Mouse (Mus musculus): ENCODE results near the gene Traf3. TPM values are rescaled to one million over a fixed set of nuclear protein-coding genes. Genes with fewer than 3 reads are reported as not detected.
A peak's percentile ranks its signal among the peaks of the same experiment; 100 is the strongest.

Gene Traf3
- polyA plus RNA-seq, 1 experiment from 2014 or later, result 11.7 TPM

DNA sequence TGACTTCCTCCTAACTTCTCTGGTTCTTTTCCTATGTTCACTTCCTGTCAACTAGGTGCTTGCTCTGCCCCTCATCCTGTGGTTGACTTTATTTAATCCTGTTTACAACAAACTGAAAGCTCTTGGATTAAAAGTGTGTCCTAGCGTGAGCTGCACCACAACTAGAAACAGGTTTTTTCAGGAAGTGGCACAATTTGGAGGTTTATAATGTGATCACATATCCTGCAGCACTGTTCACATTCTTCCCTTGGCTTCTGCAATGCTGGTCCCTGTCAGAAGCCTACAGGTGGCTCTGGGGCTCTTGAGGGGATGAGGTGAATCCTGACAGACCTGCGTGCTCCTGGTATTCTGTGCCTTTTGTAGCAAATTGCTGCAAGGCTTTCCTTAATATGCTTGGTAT lies 64.6 kb downstream of the Traf3 start:
- Histone ChIP-seq H3K27ac (ENCODE audit: low read depth) (no peak overlapping the region), H3K9me3 (ENCODE audit: low read depth, low read length) (no peaks in the 10 kb centered on the region), H3K4me1 (ENCODE audit: insufficient read depth) (peaks cover 4% of the 10 kb centered on the region), H3K36me3 (ENCODE audit: insufficient read depth) (no peaks in the 10 kb centered on the region; the same call in 1 of the 2 replicates), H3K27me3 (ENCODE audit: insufficient read depth, low read length) (no peaks in the 10 kb centered on the region), H3K4me2 (no peak overlapping the region), H3K4me3 (ENCODE audit: low read depth, low read length) (no peak overlapping the region), H3K9ac (no peak overlapping the region)
- no peak for TF ChIP-seq CTCF (IDR thresholded peaks at IDR 0.05; ENCODE audit: low read depth)
- no peak for DNase-seq
- ATAC-seq (ENCODE audit: insufficient read depth), result no peak
- WGBS, result 87% methylated on average over 2 of the region's 2 CpGs

DNA sequence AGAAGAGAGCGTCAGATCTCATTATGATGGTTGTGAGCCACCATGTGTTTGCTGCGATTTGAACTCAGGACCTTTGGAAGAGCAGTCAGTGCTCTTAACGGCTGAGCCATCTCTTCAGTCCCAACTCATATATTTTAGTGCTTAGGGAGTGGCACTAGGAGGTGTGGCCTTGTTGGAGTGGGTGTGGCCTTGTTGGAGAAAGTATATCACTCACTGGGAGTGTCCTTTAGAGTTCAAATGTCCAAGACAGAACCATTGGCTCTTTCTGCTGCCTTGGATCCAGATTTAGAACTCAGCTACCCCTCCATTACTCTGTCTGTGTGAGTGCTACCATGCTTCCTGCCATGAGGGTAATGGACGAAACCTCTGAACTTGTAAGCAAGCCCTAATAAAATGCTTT lies 67.6 kb downstream of the Traf3 start:
- 89% methylated on average over 4 of the region's 4 CpGs for WGBS
- peaks cover 4% of the 10 kb centered on the region for H3K4me1 ChIP-seq (ENCODE audit: insufficient read depth)
- H3K4me3 ChIP-seq (ENCODE audit: low read depth, low read length), result no peak overlapping the region
- ATAC-seq (ENCODE audit: insufficient read depth), result no peak
- no peaks in the 10 kb centered on the region for H3K9me3 ChIP-seq (ENCODE audit: low read depth, low read length)
- no peak for DNase-seq
- H3K27me3 ChIP-seq (ENCODE audit: insufficient read depth, low read length), result no peaks in the 10 kb centered on the region
- H3K9ac ChIP-seq, result no peak overlapping the region
- TF ChIP-seq CTCF (IDR thresholded peaks at IDR 0.05; ENCODE audit: low read depth), result no peak
- no peak overlapping the region for H3K4me2 ChIP-seq
- H3K27ac ChIP-seq (ENCODE audit: low read depth), result no peak overlapping the region; the same call in 1 of the 2 replicates
- peaks cover 11% of the 10 kb centered on the region; the same call in 1 of the 2 replicates for H3K36me3 ChIP-seq (ENCODE audit: insufficient read depth)

DNA sequence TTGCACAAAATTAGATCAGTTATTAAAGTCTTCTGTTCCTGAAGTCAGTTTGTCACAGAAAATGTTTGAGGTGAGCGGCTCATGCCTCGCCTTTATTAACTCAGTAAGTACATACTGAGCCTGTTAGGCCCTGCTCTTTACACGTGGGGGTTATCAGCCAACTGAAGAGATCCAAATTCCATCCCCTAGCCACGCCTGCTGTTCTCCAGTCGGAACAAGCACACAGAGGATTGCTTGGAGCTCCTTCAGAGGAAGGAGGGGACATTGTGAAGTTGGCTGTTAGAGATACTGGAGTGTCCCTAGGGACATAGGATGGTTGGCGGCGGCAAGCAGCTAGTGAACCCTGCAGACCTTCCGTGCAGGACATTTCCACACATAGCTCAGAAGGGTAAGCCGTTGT lies 68.2 kb downstream of the Traf3 start:
- Histone ChIP-seq H3K4me3 (ENCODE audit: low read depth, low read length) (no peak overlapping the region), H3K9ac (no peak overlapping the region), H3K27ac (ENCODE audit: low read depth) (no peak overlapping the region; the same call in 1 of the 2 replicates), H3K27me3 (ENCODE audit: insufficient read depth, low read length) (no peaks in the 10 kb centered on the region), H3K36me3 (ENCODE audit: insufficient read depth) (peaks cover 12% of the 10 kb centered on the region; the same call in 1 of the 2 replicates), H3K4me2 (no peak overlapping the region), H3K4me1 (ENCODE audit: insufficient read depth) (peaks cover 4% of the 10 kb centered on the region), H3K9me3 (ENCODE audit: low read depth, low read length) (no peaks in the 10 kb centered on the region)
- 60% methylated on average over 9 of the region's 9 CpGs for WGBS
- ATAC-seq (ENCODE audit: insufficient read depth) (peak; percentile 61; the same call in 1 of the 2 replicates), DNase-seq (peak; percentile 31)
- TF ChIP-seq CTCF (IDR thresholded peaks at IDR 0.05; ENCODE audit: low read depth), result no peak

DNA sequence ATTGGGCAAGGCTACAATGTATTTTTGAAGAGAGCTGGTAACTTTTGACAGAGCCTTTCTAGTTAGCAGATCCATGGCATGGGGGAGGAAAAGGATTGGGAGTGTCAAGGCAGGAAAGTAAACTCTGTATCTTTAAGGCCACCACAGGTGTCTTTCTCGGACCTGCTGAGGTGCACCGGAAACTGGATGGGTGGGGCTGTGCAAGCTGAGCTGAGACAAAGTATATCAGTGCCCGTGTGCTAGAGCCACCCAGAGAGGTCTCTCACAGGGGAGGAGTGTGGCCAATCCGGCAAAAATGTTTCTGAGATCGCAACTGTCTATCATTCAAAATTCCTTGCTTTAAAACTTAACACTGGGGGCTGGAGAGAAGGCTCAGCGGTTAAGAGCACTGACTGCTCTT lies 69.5 kb downstream of the Traf3 start:
- H3K9me3 ChIP-seq (ENCODE audit: low read depth, low read length), result no peaks in the 10 kb centered on the region
- 87% methylated on average over 6 of the region's 6 CpGs for WGBS
- H3K4me2 ChIP-seq, result no peak overlapping the region
- no peak overlapping the region for H3K27ac ChIP-seq (ENCODE audit: low read depth)
- DNase-seq (no peak), ATAC-seq (ENCODE audit: insufficient read depth) (no peak)
- peaks cover 4% of the 10 kb centered on the region for H3K4me1 ChIP-seq (ENCODE audit: insufficient read depth)
- H3K4me3 ChIP-seq (ENCODE audit: low read depth, low read length), result no peak overlapping the region
- no peak overlapping the region for H3K9ac ChIP-seq
- TF ChIP-seq CTCF (IDR thresholded peaks at IDR 0.05; ENCODE audit: low read depth), result no peak
- no peaks in the 10 kb centered on the region for H3K27me3 ChIP-seq (ENCODE audit: insufficient read depth, low read length)
- H3K36me3 ChIP-seq (ENCODE audit: insufficient read depth), result peaks cover 22% of the 10 kb centered on the region

DNA sequence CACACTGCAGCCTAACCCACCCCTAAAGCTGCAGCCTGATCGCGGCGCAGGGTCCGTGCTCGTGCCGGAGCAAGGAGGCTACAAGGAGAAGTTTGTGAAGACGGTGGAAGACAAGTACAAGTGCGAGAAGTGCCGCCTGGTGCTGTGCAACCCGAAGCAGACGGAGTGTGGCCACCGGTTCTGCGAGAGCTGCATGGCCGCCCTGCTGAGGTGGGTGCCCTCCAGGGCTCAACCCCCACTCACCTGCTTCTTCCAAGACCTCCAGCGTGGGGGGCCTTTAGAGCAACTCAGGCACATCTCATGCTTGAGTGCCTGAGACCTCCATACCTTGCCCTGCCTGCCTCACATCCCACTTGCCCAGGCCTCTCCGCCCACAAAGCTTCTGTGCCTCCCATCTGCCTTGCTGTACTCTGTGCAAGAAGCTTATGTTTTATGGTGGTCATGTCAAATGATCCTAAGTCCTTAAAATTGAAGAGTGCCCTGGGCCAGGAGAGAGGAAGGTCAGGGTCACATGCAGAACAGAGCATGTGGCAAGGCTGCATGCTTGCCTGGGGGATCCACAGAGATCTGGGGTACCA lies 71.5 kb downstream of the Traf3 start:
- no peak for TF ChIP-seq CTCF (IDR thresholded peaks at IDR 0.05; ENCODE audit: low read depth)
- no peak for DNase-seq
- ATAC-seq (ENCODE audit: insufficient read depth), result no peak
- H3K4me3 ChIP-seq (ENCODE audit: low read depth, low read length), result no peak overlapping the region
- no peak overlapping the region for H3K9ac ChIP-seq
- peak overlapping the region; percentile 8; the same call in 1 of the 2 replicates for H3K27ac ChIP-seq (ENCODE audit: low read depth)
- H3K9me3 ChIP-seq (ENCODE audit: low read depth, low read length), result no peaks in the 10 kb centered on the region
- no peaks in the 10 kb centered on the region for H3K27me3 ChIP-seq (ENCODE audit: insufficient read depth, low read length)
- H3K4me2 ChIP-seq, result no peak overlapping the region
- peaks cover 4% of the 10 kb centered on the region for H3K4me1 ChIP-seq (ENCODE audit: insufficient read depth)
- WGBS, result 95% methylated on average over 16 of the region's 16 CpGs
- peaks cover 26% of the 10 kb centered on the region for H3K36me3 ChIP-seq (ENCODE audit: insufficient read depth)

DNA sequence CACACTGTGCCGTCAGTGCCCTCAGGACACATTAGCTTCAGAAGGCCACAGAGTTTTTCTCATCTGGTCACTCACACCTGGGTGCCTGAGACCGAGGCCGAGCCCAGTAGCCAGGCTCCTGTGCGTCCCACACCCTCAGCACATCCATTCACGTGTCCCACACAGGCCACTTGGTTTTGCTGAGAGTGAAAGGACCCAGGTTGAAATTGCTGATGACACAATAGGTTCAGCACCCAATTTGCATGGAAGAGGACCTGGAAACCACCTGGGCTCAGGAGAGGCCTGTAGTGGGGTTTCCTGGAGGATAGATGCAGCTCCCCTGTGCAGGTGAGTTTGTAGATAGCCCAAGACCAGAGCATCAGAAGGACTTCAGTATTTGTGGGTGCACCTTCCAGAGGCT lies 72.2 kb downstream of the Traf3 start:
- H3K9ac ChIP-seq, result no peak overlapping the region
- TF ChIP-seq CTCF (IDR thresholded peaks at IDR 0.05; ENCODE audit: low read depth), result no peak
- ATAC-seq (ENCODE audit: insufficient read depth) (no peak), DNase-seq (no peak)
- no peak overlapping the region for H3K4me2 ChIP-seq
- H3K36me3 ChIP-seq (ENCODE audit: insufficient read depth), result peaks cover 31% of the 10 kb centered on the region
- H3K27ac ChIP-seq (ENCODE audit: low read depth), result peak overlapping the region; percentile 72
- no peak overlapping the region for H3K4me3 ChIP-seq (ENCODE audit: low read depth, low read length)
- H3K4me1 ChIP-seq (ENCODE audit: insufficient read depth), result peaks cover 4% of the 10 kb centered on the region
- no peaks in the 10 kb centered on the region for H3K27me3 ChIP-seq (ENCODE audit: insufficient read depth, low read length)
- WGBS, result 87% methylated on average over 5 of the region's 5 CpGs
- no peaks in the 10 kb centered on the region for H3K9me3 ChIP-seq (ENCODE audit: low read depth, low read length)

DNA sequence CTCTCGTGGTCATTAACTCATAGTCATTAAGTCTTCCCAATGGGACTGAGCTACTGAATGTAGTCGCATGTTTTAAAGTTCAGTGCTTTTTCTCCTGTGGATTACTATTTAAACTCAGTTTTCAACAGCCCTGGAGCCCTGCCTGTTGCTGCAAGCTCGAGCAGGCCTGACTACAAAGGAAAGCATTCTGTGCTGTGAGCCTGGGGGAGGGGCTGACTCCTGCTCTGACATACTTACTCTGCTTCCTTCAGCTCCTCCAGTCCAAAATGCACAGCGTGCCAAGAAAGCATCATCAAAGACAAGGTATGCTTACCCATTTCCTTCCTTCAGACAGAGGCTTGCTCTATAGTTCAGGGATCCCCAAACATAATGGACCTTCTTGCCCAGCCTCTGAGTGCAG lies 72.6 kb downstream of the Traf3 start:
- Histone ChIP-seq H3K27me3 (ENCODE audit: insufficient read depth, low read length) (no peaks in the 10 kb centered on the region), H3K36me3 (ENCODE audit: insufficient read depth) (peaks cover 35% of the 10 kb centered on the region), H3K4me1 (ENCODE audit: insufficient read depth) (peaks cover 4% of the 10 kb centered on the region), H3K9me3 (ENCODE audit: low read depth, low read length) (no peaks in the 10 kb centered on the region), H3K27ac (ENCODE audit: low read depth) (peak overlapping the region; percentile 72), H3K4me3 (ENCODE audit: low read depth, low read length) (no peak overlapping the region), H3K9ac (no peak overlapping the region), H3K4me2 (no peak overlapping the region)
- DNase-seq (peak; percentile 74), ATAC-seq (ENCODE audit: insufficient read depth) (peak; percentile 65; the same call in 1 of the 2 replicates)
- TF ChIP-seq CTCF (IDR thresholded peaks at IDR 0.05; ENCODE audit: low read depth), result no peak
- 44% methylated on average over 4 of the region's 4 CpGs for WGBS

All from lung, embryonic 14.5 days (tissue).